Mouse (Mus musculus): ENCODE results near the gene Gnmt. TPM values are rescaled to one million over a fixed set of nuclear protein-coding genes. Genes with fewer than 3 reads are reported as not detected.

The Gnmt gene
- total RNA-seq, 2 experiments from 2014 or later, result 6.5 TPM; not detected in 1

GRCm38 (mm10) chr17:46678911-46679310 lies 50.1 kb downstream of the Gnmt start:
- no peak for ATAC-seq (replicated peaks; ENCODE audit: low FRiP score, low TSS enrichment, poor library complexity, severe bottlenecking)

GRCm38 (mm10) chr17:46678416-46678815 lies 50.6 kb downstream of the Gnmt start, which contains the start of gene Mea1:
TSS of gene Mea1 (plus strand) at chr17:46678793.
- ATAC-seq (replicated peaks; ENCODE audit: low FRiP score, low TSS enrichment, poor library complexity, severe bottlenecking), result no peak

Other genes with a start within 250 kb of the Gnmt start
- 0.10 TPM in 1 of 2 replicates, not detected in the other for gene Ttbk1, start 241.5 kb downstream of the Gnmt start, total RNA-seq (2014; fragmentation: Nextera tagmentation)
- 0.14 TPM in 1 of 2 replicates, not detected in the other for gene Ttbk1, start 241.5 kb downstream of the Gnmt start, total RNA-seq (2017)
- gene Dnph1, start 232.5 kb downstream of the Gnmt start, total RNA-seq (2014; fragmentation: Nextera tagmentation), result 49.4 and 60.5 TPM in 2 replicates
- 15.6 and 27.7 TPM in 2 replicates for gene Dnph1, start 232.5 kb downstream of the Gnmt start, total RNA-seq (2017)
- gene Cul9, start 182.8 kb downstream of the Gnmt start, total RNA-seq (2014; fragmentation: Nextera tagmentation), result 14.1 and 19.6 TPM in 2 replicates
- gene Cul9, start 182.8 kb downstream of the Gnmt start, total RNA-seq (2017), result 2.5 and 4.8 TPM in 2 replicates
- gene Srf, start 173.0 kb downstream of the Gnmt start, total RNA-seq (2014; fragmentation: Nextera tagmentation), result 26.2 and 44.3 TPM in 2 replicates
- 19.3 and 20.5 TPM in 2 replicates for gene Srf, start 173.0 kb downstream of the Gnmt start, total RNA-seq (2017)
- gene Ptk7, start 99.7 kb downstream of the Gnmt start, total RNA-seq (2014; fragmentation: Nextera tagmentation), result 0.12 and 0.20 TPM in 2 replicates
- 0.14 and 0.53 TPM in 2 replicates for gene Ptk7, start 99.7 kb downstream of the Gnmt start, total RNA-seq (2017)
- gene Klc4, start 83.1 kb downstream of the Gnmt start, total RNA-seq (2014; fragmentation: Nextera tagmentation), result 5.8 and 6.9 TPM in 2 replicates
- 5.6 and 5.9 TPM in 2 replicates for gene Klc4, start 83.1 kb downstream of the Gnmt start, total RNA-seq (2017)
- gene Mrpl2, start 82.9 kb downstream of the Gnmt start, total RNA-seq (2014; fragmentation: Nextera tagmentation), result 74.7 and 190 TPM in 2 replicates
- 82.2 and 97.0 TPM in 2 replicates for gene Mrpl2, start 82.9 kb downstream of the Gnmt start, total RNA-seq (2017)
- gene Cul7, start 78.8 kb downstream of the Gnmt start, total RNA-seq (2014; fragmentation: Nextera tagmentation), result 11.2 and 12.6 TPM in 2 replicates
- 6.6 and 12.6 TPM in 2 replicates for gene Cul7, start 78.8 kb downstream of the Gnmt start, total RNA-seq (2017)
- gene Rrp36, start 54.8 kb downstream of the Gnmt start, total RNA-seq (2014; fragmentation: Nextera tagmentation), result 16.1 and 23.4 TPM in 2 replicates
- gene Rrp36, start 54.8 kb downstream of the Gnmt start, total RNA-seq (2017), result 60.4 and 64.8 TPM in 2 replicates
- 74.7 and 75.2 TPM in 2 replicates for gene Mea1, start 50.4 kb downstream of the Gnmt start, total RNA-seq (2014; fragmentation: Nextera tagmentation)
- 71.6 and 85.7 TPM in 2 replicates for gene Mea1, start 50.4 kb downstream of the Gnmt start, total RNA-seq (2017)
- gene Klhdc3, start 48.3 kb downstream of the Gnmt start, total RNA-seq (2014; fragmentation: Nextera tagmentation), result 102 and 104 TPM in 2 replicates
- 28.6 and 33.4 TPM in 2 replicates for gene Klhdc3, start 48.3 kb downstream of the Gnmt start, total RNA-seq (2017)
- gene Ppp2r5d, start 24.1 kb downstream of the Gnmt start, total RNA-seq (2014; fragmentation: Nextera tagmentation), result 41.3 and 52.0 TPM in 2 replicates
- gene Ppp2r5d, start 24.1 kb downstream of the Gnmt start, total RNA-seq (2017), result 35.9 and 57.2 TPM in 2 replicates
- gene Pex6, start 17.7 kb downstream of the Gnmt start, total RNA-seq (2014; fragmentation: Nextera tagmentation), result 19.0 and 22.6 TPM in 2 replicates
- gene Pex6, start 17.7 kb downstream of the Gnmt start, total RNA-seq (2017), result 7.5 and 11.7 TPM in 2 replicates
- 23.4 and 39.6 TPM in 2 replicates for gene Cnpy3, start 23.0 kb upstream of the Gnmt start, total RNA-seq (2014; fragmentation: Nextera tagmentation)
- 28.6 and 45.3 TPM in 2 replicates for gene Cnpy3, start 23.0 kb upstream of the Gnmt start, total RNA-seq (2017)
- not detected in 2 replicates for gene Ptcra, start 34.5 kb upstream of the Gnmt start, total RNA-seq (2014; fragmentation: Nextera tagmentation)
- gene Ptcra, start 34.5 kb upstream of the Gnmt start, total RNA-seq (2017), result not detected in 2 replicates
- 31.1 and 31.3 TPM in 2 replicates for gene 2310039H08Rik, start 43.5 kb upstream of the Gnmt start, total RNA-seq (2014; fragmentation: Nextera tagmentation)
- gene 2310039H08Rik, start 43.5 kb upstream of the Gnmt start, total RNA-seq (2017), result 11.9 TPM in 2 replicates
- 90.3 and 93.8 TPM in 2 replicates for gene Rpl7l1, start 53.5 kb upstream of the Gnmt start, total RNA-seq (2014; fragmentation: Nextera tagmentation)
- 201 and 239 TPM in 2 replicates for gene Rpl7l1, start 53.5 kb upstream of the Gnmt start, total RNA-seq (2017)
- 24.6 and 28.7 TPM in 2 replicates for gene Bicral, start 129.3 kb upstream of the Gnmt start, total RNA-seq (2014; fragmentation: Nextera tagmentation)
- gene Bicral, start 129.3 kb upstream of the Gnmt start, total RNA-seq (2017), result 10.4 and 16.5 TPM in 2 replicates
- gene Tbcc, start 161.5 kb upstream of the Gnmt start, total RNA-seq (2014; fragmentation: Nextera tagmentation), result 19.3 and 20.4 TPM in 2 replicates
- gene Tbcc, start 161.5 kb upstream of the Gnmt start, total RNA-seq (2017), result 10.9 and 13.3 TPM in 2 replicates
- not detected in 2 replicates for gene Prph2, start 181.3 kb upstream of the Gnmt start, total RNA-seq (2014; fragmentation: Nextera tagmentation)
- gene Prph2, start 181.3 kb upstream of the Gnmt start, total RNA-seq (2017), result not detected in 2 replicates

Measured in megakaryocyte-erythroid progenitor cell, adult 5-6 weeks (primary cell).